Mouse (Mus musculus): ENCODE results near the gene Pimreg. TPM values are rescaled to one million over a fixed set of nuclear protein-coding genes. Genes with fewer than 3 reads are reported as not detected.

The Pimreg gene
- polyA plus RNA-seq (2015; fragmentation: Nextera tagmentation; extraction: Ambion mirVana) = 80.9 and 88.0 TPM in 2 replicates

DNA sequence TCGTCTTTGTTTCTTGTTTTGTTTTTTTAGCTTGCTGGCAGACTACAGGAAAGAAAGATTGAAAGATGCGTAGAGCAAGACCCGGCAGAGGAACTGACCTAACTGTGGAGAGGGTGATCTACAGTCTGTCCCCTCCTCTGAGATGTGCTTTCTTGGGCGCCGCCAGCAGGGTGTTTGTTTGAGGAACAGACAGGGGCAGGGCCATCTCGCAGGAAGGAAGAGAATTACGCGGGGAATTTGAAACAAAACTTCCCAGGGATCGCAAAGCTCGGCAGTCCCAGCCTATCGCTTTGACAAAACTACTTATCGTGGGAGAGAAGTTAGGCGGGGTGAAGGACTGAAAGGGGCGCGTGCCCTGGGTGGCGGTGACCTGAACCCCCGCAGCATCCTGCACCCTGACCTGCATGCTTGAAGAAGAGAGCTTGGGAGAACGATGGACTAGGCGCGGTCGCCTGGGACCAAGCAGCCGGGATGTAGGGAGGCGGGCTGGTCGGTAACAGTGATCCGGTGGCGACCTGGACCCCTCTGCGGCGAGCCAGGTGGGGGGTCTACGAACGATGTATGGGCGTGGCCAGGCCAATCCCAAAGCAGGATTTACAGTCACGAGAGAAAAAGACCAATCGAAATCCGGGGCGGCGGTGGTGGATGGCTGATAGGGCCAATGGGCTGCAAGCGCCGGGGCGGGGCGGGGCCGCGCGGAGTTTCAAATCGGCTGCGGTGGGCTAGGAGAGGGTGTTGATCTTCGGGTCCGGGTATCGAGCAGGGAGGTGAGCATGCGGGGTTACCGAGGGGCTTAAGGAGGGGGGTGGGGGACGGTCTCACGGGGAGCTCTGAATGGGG is at the start of gene Pimreg:
Gene Pimreg (plus strand): TSS at position 265 of the 840 bp plus-strand sequence.
- peaks cover 7% of the 10 kb centered on the region; the same call in 1 of the 2 replicates for H3K36me3 ChIP-seq

DNA sequence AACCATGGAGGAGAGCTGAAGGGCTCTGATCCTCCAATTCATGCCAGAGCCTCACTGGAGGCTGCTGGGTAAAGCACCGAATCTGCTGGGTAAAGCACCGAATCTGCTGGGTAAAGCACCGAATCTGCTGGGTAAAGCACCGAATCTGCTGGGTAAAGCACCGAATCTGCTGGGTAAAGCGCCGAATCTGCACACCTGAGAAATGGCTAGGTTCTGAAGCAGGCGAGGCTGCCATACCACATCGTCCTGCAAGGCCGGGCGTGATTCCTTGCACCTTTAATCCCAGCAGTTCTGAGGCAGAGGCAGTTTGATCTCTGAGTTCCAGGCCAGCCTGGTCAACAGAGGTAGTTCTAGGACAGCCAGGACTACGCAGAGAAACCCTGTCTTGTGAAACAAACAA is 49.4 kb upstream of the Pimreg start:
- H3K36me3 ChIP-seq = no peaks in the 10 kb centered on the region
- no peaks in the 10 kb centered on the region for H3K9me3 ChIP-seq
- H3K9ac ChIP-seq (replicated peaks) = no peak overlapping the region
- peaks cover 14% of the 10 kb centered on the region for H3K4me1 ChIP-seq
- no peak overlapping the region for H3K27ac ChIP-seq (replicated peaks)
- WGBS = 90% methylated on average over 12 of the region's 12 CpGs
- no peak for ATAC-seq (replicated peaks)
- no peak overlapping the region for H3K4me3 ChIP-seq
- no peaks in the 10 kb centered on the region for H3K27me3 ChIP-seq
- no peak overlapping the region for H3K4me2 ChIP-seq (replicated peaks)

More for the DNA sequence above, at the start of gene Pimreg:
- WGBS = under 1% methylated on average over 52 of the region's 52 CpGs
- Histone ChIP-seq H3K4me3 (peak within 1 kb of the TSS; percentile 87), H3K27me3 (no peaks in the 10 kb centered on the region), H3K4me1 (peaks cover 50% of the 10 kb centered on the region), H3K9ac (replicated peaks) (peak within 1 kb of the TSS; percentile 75), H3K4me2 (replicated peaks) (peak within 1 kb of the TSS; percentile 87), H3K9me3 (no peaks in the 10 kb centered on the region), H3K27ac (replicated peaks) (peak within 1 kb of the TSS; percentile 82)
- ATAC-seq (replicated peaks) = peak; percentile 93

DNA sequence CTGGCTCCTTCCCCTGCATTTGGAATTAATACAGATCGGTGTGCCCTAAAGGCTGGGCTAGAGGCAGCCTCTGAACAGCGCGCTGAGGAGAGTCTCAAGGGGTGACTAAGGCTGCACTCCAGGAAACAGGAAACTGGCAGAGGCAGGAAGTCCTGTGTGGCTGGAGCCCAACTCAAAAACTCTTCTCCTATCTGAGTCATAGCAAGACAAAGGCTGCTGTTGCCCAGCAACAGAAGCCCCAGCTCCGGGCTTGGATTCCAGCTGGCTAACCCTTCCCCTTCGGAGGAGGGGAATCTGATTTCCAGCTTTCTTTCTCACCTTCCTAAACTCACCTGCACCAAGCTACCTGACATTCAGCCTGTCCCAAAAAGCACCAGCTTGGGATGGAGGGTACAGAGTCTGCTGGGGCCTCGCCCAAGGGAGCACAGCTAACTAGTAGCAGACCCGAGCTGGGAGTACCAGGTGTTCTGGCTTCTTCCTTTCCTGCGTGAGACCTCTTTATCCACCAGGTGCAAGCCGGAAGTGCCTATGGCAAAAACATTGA is 45.8 kb upstream of the Pimreg start:
- Histone ChIP-seq H3K9me3 (no peaks in the 10 kb centered on the region), H3K27ac (replicated peaks) (peak overlapping the region; percentile 63), H3K9ac (replicated peaks) (0 out of 2 replicates have a peak overlapping the region, but pooled peaks have one; percentile 26), H3K36me3 (no peaks in the 10 kb centered on the region), H3K27me3 (no peaks in the 10 kb centered on the region), H3K4me3 (no peak overlapping the region), H3K4me1 (peaks cover 14% of the 10 kb centered on the region), H3K4me2 (replicated peaks) (peak overlapping the region; percentile 5; the same call in 1 of the 2 replicates)
- WGBS = 22% methylated on average over 9 of the region's 9 CpGs
- ATAC-seq (replicated peaks) = peak; percentile 82

DNA sequence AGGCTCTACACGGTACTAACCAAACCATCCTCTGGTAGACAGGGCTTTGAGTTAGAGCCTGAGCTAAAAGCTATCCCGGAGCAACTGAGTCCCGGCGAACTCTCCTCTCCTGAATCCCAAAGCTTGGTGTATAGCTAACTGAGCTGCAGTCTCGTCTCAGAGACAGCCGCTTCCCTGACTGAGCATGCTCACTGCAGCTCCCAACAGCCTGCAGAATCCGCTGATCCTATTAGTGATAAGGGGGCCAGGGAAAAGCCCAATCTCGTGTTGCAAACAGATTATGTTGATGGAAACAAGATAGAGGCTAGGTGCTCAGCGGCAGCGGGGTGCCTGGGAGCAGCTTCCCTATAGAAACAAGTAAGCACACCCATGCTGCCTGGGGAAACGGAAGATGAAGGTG is 45.0 kb upstream of the Pimreg start:
- Histone ChIP-seq H3K27me3 (no peaks in the 10 kb centered on the region), H3K9me3 (no peaks in the 10 kb centered on the region), H3K27ac (replicated peaks) (no peak overlapping the region), H3K4me2 (replicated peaks) (no peak overlapping the region), H3K4me1 (peaks cover 14% of the 10 kb centered on the region), H3K36me3 (no peaks in the 10 kb centered on the region), H3K9ac (replicated peaks) (no peak overlapping the region), H3K4me3 (no peak overlapping the region)
- WGBS = 25% methylated on average over 11 of the region's 11 CpGs
- 0 out of 2 replicates have a peak, but pooled peaks have one; percentile 32 for ATAC-seq (replicated peaks)

DNA sequence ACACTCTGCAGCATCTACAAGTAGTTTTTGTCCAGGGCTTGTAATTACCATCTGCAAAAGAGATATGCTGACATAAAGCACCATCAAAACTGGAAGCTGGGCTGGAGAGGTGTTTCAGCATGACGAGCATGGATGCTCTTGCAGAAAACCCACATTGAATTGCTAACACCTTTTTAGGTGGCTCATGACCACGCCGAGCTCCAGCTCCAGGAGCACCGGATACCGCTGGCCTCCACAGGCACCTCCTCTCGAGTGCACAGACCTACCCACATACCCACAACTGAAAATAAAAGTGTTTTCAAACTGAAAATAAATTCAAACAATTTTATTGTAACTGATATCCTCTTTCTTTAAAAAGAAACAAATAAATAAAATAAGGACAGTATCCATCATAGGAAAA is 41.6 kb upstream of the Pimreg start:
- H3K4me3 ChIP-seq = no peak overlapping the region
- no peak overlapping the region for H3K9ac ChIP-seq (replicated peaks)
- H3K4me1 ChIP-seq = peaks cover 26% of the 10 kb centered on the region
- no peak for ATAC-seq (replicated peaks)
- no peaks in the 10 kb centered on the region for H3K9me3 ChIP-seq
- 80% methylated on average over 6 of the region's 6 CpGs for WGBS
- no peak overlapping the region for H3K4me2 ChIP-seq (replicated peaks)
- H3K27ac ChIP-seq (replicated peaks) = no peak overlapping the region
- H3K36me3 ChIP-seq = no peaks in the 10 kb centered on the region
- H3K27me3 ChIP-seq = no peaks in the 10 kb centered on the region

DNA sequence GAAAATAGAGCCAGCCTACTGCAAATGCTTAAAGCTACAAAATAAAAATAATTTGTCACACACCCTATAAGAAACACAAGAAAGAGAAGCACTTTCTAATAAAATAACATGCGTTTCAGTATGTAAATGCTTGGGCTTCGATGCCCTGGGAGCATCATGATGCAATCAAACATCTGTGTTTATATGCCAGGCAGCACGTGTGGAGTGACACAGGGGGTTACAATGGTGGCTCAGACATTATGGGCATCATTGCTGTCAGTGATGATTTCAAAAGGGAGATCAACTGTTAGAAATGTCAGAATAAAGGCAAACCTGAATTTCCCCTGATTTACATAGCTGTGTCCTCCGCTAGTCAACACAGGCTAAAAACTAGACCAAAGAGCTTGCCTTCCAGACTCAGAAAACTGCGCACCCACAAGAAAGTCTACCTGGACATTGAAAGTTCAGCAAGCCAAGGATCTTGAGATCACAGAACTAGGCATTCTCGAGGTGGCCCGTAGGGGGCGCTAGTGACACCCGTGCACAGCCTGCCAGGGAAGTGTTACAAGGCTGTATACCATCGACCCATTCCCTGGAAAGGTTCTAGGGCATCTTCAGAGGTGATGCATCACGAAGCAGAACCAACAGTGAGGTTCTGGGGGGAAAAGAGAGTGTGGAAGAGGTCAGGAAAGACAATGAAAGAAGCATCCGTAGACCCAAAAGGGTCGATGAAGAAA is 39.5 kb upstream of the Pimreg start:
- 49% methylated on average over 13 of the region's 13 CpGs for WGBS
- no peak for ATAC-seq (replicated peaks)

DNA sequence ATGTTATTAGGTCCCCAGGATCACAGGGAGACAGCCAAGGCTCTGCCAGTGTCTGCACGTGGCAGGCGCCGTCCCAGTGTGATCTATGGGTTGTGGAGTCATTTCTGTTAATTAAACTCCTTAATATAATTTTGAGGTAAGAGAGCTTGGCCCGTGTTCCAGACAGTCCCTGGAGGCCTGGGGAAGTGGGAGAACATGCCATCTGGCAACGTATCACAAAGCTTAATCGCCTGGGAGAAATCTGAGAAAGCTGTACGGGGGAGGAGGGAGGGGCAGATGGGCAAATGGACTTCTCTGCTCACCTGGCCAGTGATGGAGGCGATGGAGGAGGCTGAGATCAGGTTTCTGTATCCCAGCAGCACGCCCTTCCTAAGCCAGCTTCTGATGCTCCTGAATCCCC is 38.7 kb upstream of the Pimreg start:
- no peak for ATAC-seq (replicated peaks)
- 46% methylated on average over 9 of the region's 9 CpGs for WGBS

More for the DNA sequence above, 39.5 kb upstream of the Pimreg start:
- no peaks in the 10 kb centered on the region for H3K9me3 ChIP-seq
- H3K4me3 ChIP-seq = no peak overlapping the region
- H3K27me3 ChIP-seq = no peaks in the 10 kb centered on the region
- H3K27ac ChIP-seq (replicated peaks) = no peak overlapping the region
- no peaks in the 10 kb centered on the region for H3K36me3 ChIP-seq
- H3K9ac ChIP-seq (replicated peaks) = no peak overlapping the region
- no peak overlapping the region for H3K4me2 ChIP-seq (replicated peaks)
- H3K4me1 ChIP-seq = peaks cover 12% of the 10 kb centered on the region

DNA sequence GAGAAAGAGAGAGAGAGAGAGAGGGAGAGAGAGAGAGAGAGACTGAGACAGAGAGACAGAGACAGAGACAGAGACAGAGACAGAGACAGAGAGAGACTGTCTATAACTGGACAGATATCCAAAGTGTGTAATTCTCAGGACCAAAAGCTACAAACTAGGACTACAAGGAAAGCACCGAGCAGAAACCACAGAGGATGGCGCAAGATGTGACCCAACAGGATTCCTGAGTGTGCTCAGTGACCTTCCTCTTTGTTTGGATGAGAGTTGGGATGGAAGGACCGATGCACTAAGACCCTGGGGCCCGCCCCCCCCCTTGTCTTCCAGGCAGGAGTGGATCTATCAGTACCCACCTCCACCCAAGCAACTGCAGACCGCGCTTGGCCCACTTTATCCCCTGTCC is 36.3 kb upstream of the Pimreg start:
- Histone ChIP-seq H3K4me3 (no peak overlapping the region), H3K9me3 (no peaks in the 10 kb centered on the region), H3K9ac (replicated peaks) (no peak overlapping the region), H3K27ac (replicated peaks) (no peak overlapping the region), H3K36me3 (no peaks in the 10 kb centered on the region), H3K4me1 (peaks cover 21% of the 10 kb centered on the region), H3K27me3 (no peaks in the 10 kb centered on the region), H3K4me2 (replicated peaks) (no peak overlapping the region)
- WGBS = 83% methylated on average over 6 of the region's 6 CpGs
- no peak for ATAC-seq (replicated peaks)

More for the DNA sequence above, 38.7 kb upstream of the Pimreg start:
- H3K4me3 ChIP-seq = no peak overlapping the region
- 0 out of 2 replicates have a peak overlapping the region, but pooled peaks have one; percentile 31 for H3K27ac ChIP-seq (replicated peaks)
- H3K36me3 ChIP-seq = no peaks in the 10 kb centered on the region
- H3K4me2 ChIP-seq (replicated peaks) = no peak overlapping the region
- no peaks in the 10 kb centered on the region for H3K27me3 ChIP-seq
- no peak overlapping the region for H3K9ac ChIP-seq (replicated peaks)
- H3K9me3 ChIP-seq = no peaks in the 10 kb centered on the region
- H3K4me1 ChIP-seq = peaks cover 12% of the 10 kb centered on the region

DNA sequence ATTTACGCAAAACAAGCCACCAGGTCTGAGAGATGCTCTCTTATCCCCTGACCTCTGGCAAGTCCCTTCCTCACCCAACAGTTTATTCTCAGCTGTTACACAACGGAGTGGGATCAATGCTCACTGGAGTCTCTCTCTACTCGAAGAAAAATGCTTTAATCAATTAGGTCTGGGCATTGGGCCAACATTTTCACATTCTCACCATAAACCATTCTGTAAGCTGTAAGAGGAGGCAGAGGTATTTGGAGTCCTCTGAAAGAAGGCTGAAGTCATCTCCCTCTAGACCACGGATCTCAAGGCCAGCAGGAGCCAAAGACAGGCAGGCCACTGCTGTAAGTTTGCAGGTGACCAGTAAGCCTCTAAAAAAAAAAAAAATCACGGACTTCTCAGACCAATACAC is 31.5 kb upstream of the Pimreg start:
- peaks cover 39% of the 10 kb centered on the region for H3K4me1 ChIP-seq
- WGBS = 21% methylated on average over 5 of the region's 5 CpGs
- H3K27me3 ChIP-seq = no peaks in the 10 kb centered on the region
- H3K27ac ChIP-seq (replicated peaks) = peak overlapping the region; percentile 84
- H3K4me3 ChIP-seq = no peak overlapping the region
- no peaks in the 10 kb centered on the region for H3K36me3 ChIP-seq
- no peak overlapping the region for H3K9ac ChIP-seq (replicated peaks)
- ATAC-seq (replicated peaks) = 0 out of 2 replicates have a peak, but pooled peaks have one; percentile 11
- no peak overlapping the region for H3K4me2 ChIP-seq (replicated peaks)
- H3K9me3 ChIP-seq = no peaks in the 10 kb centered on the region

DNA sequence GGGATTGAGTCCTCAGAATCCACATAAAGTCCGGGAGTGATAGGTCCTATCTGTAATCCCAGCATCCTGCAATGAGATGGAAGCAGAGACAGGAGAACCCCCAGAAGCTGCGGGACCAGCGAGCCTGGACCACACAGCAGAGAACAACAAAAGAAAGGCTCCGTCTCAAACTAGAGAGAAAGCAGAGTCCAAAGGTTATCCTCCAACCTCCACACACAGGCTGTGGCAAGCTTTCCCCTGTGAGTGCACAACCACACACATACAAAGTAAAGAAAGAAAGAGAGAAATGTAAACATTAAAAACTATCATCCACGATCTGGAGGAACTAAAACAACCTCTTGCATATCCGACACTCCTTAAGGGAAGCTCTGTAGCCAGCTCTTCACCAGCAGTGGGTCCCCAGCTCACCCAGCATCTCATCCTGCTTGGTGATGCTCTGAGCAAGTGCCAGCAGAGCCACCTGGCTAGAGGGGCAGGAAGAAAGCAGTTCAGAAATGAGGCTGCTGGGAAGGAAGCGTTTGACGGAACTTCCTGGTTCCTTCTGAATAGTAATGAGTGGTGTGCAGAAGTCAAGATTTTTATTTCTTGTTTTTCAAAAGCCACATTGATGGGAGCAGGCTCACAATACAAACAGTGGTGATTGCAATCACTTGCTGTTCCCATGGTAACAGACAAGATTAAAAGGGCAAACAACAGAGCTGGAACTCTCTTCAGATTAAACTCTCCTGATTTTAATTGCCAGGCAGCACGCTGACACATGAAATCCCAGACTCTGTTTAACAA is 30.7 kb upstream of the Pimreg start:
- no peaks in the 10 kb centered on the region for H3K9me3 ChIP-seq
- no peaks in the 10 kb centered on the region for H3K27me3 ChIP-seq
- no peak overlapping the region for H3K9ac ChIP-seq (replicated peaks)
- 25% methylated on average over 9 of the region's 9 CpGs for WGBS
- no peak overlapping the region for H3K4me3 ChIP-seq
- peak overlapping the region; percentile 84 for H3K27ac ChIP-seq (replicated peaks)
- H3K4me2 ChIP-seq (replicated peaks) = peak overlapping the region; percentile 9; the same call in 1 of the 2 replicates
- peaks cover 39% of the 10 kb centered on the region for H3K4me1 ChIP-seq
- peak; percentile 70 for ATAC-seq (replicated peaks)
- H3K36me3 ChIP-seq = no peaks in the 10 kb centered on the region

DNA sequence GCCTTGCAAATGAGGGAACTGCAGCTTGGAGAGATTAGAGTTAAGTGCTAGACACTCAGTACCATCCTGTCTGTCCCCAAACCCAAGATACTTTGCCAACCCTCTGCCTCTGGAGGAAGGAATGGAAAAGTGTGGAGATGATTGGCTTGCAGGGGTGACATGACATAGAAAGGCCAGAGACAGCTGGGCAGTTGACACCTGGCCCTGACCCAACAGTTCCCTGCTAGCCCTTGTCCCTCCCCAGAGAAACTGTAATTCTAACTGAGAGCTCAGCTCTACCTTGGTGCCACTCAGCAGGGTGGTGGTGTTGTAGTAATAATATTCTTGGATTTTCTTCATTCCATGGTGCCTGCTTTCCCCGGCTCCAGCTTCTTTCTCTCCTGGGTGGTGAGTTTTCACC is 29.9 kb upstream of the Pimreg start:
- no peaks in the 10 kb centered on the region for H3K27me3 ChIP-seq
- no peak overlapping the region for H3K9ac ChIP-seq (replicated peaks)
- ATAC-seq (replicated peaks) = 0 out of 2 replicates have a peak, but pooled peaks have one; percentile 8
- peak overlapping the region; percentile 84 for H3K27ac ChIP-seq (replicated peaks)
- WGBS = 33% methylated on average over 1 of the region's 1 CpGs
- H3K4me1 ChIP-seq = peaks cover 39% of the 10 kb centered on the region
- H3K36me3 ChIP-seq = no peaks in the 10 kb centered on the region
- H3K4me3 ChIP-seq = no peak overlapping the region
- no peaks in the 10 kb centered on the region for H3K9me3 ChIP-seq
- H3K4me2 ChIP-seq (replicated peaks) = no peak overlapping the region; the same call in 1 of the 2 replicates
